ENCODE assay signal across 8 mouse cellular contexts in the genomic region with DNA sequence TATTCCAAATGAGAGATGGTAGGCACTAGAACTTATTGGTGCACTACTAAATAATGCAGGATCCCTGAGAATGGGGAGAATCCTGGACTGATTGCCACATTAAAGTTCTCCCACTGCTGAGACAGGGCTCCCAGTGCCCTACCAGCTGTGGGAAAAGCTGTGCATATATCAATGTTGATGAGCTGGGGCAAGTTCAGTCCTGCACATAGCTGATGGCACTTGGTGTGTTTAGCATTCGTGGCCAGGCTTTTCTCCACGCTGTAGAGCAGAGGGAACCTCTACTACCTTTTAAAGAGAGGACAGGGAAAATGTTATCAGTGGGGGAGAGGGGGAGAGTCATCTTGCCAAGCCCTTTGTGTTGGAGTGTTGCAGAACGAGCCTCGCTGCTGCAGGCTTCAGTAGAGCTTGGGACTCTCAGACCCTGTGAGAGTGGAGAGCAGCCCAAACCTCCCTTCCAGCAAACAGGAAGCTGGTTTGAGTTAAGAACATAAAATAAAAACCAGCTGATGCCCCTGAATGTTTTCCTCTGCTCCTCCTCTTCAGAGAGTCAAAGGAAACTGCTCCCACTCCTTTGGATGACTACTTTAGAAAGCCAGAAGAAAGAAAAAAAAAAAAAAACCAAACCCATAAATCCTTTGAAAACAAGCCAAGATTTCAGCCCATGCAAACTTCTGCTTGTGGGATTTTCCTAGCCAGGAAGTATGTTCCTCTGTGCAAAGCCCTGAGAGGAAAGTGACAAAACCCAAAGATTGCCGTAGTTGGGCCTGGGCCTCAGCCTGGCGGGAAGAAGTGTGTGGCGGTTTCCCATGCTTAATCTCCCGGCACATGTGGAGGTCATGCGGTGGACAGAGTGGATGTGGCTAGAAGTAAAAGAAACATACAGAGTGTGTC. TPM values are rescaled to one million over a fixed set of nuclear protein-coding genes. Genes with fewer than 3 reads are reported as not detected.
DNase-seq lines count a peak whose midpoint lies in the region; ATAC-seq lines count a peak whose summit lies in the region.

No protein-coding gene starts in this region.

- peaks cover 48% of the 10 kb centered on the region for H3K4me1 ChIP-seq in embryonic facial prominence, embryonic 15.5 days
- no peaks in the 10 kb centered on the region for H3K4me1 ChIP-seq in hindbrain, embryonic 11.5 days (replicated peaks; ENCODE audit: control insufficient read depth, insufficient read depth, low read length)
- H3K4me1 ChIP-seq in liver, embryonic 12.5 days = peaks cover 4% of the 10 kb centered on the region

- peak; percentile 74 for ATAC-seq in embryonic facial prominence, embryonic 15.5 days (ENCODE audit: insufficient number of reproducible peaks, low FRiP score, low TSS enrichment, low read depth)
- ATAC-seq in hindbrain, embryonic 11.5 days (ENCODE audit: low FRiP score) = no peak
- ATAC-seq in liver, embryonic 12.5 days = no peak

- H3K4me2 ChIP-seq in embryonic facial prominence, embryonic 15.5 days (replicated peaks) = peak overlapping the region; percentile 24; the same call in 1 of the 2 replicates
- no peak overlapping the region for H3K4me2 ChIP-seq in hindbrain, embryonic 11.5 days (replicated peaks; ENCODE audit: low read depth, low read length)
- H3K4me2 ChIP-seq in liver, embryonic 12.5 days = no peak overlapping the region

- H3K4me3 ChIP-seq in embryonic facial prominence, embryonic 15.5 days (replicated peaks) = no peak overlapping the region
- H3K4me3 ChIP-seq in hindbrain, embryonic 11.5 days (ENCODE audit: low read depth, low read length) = no peak overlapping the region
- H3K4me3 ChIP-seq in liver, embryonic 12.5 days = no peak overlapping the region

- peaks cover 15% of the 10 kb centered on the region for H3K36me3 ChIP-seq in embryonic facial prominence, embryonic 15.5 days
- H3K36me3 ChIP-seq in hindbrain, embryonic 11.5 days (ENCODE audit: control insufficient read depth, insufficient read depth, low read length) = no peaks in the 10 kb centered on the region
- H3K36me3 ChIP-seq in liver, embryonic 12.5 days = no peaks in the 10 kb centered on the region

- WGBS in embryonic facial prominence, embryonic 15.5 days = 13% methylated on average over 9 of the region's 9 CpGs
- 81% methylated on average over 9 of the region's 9 CpGs for WGBS in hindbrain, embryonic 11.5 days
- 57% methylated on average over 9 of the region's 9 CpGs for WGBS in liver, embryonic 12.5 days (ENCODE audit: insufficient replicate concordance)

- no peaks in the 10 kb centered on the region for H3K27me3 ChIP-seq in embryonic facial prominence, embryonic 15.5 days
- no peaks in the 10 kb centered on the region for H3K27me3 ChIP-seq in hindbrain, embryonic 11.5 days (ENCODE audit: control insufficient read depth, insufficient read depth, low read length)
- no peaks in the 10 kb centered on the region for H3K27me3 ChIP-seq in liver, embryonic 12.5 days (replicated peaks)

- peak; percentile 18 for DNase-seq in kidney, adult 18-20 months
- no peak for DNase-seq in kidney, adult 11 months
- peak; percentile 4 for DNase-seq in hindbrain, embryonic 11.5 days (ENCODE audit: low spot score)
- DNase-seq in thymus, postnatal 36 days = no peak
- DNase-seq in spleen, postnatal 14 days (ENCODE audit: low spot score in 2 of 2) = no peak
- no peak for DNase-seq in B cell, adult 2 months

- H3K9ac ChIP-seq in embryonic facial prominence, embryonic 15.5 days = no peak overlapping the region
- H3K9ac ChIP-seq in hindbrain, embryonic 11.5 days (ENCODE audit: low read depth, low read length) = no peak overlapping the region
- H3K9ac ChIP-seq in liver, embryonic 12.5 days = no peak overlapping the region

- H3K27ac ChIP-seq in embryonic facial prominence, embryonic 15.5 days (replicated peaks) = peak overlapping the region; percentile 96
- no peak overlapping the region; the same call in 1 of the 2 replicates for H3K27ac ChIP-seq in hindbrain, embryonic 11.5 days (ENCODE audit: low read depth, low read length)
- H3K27ac ChIP-seq in liver, embryonic 12.5 days = peak overlapping the region; percentile 34; the same call in 1 of the 2 replicates

- H3K9me3 ChIP-seq in embryonic facial prominence, embryonic 15.5 days (replicated peaks) = no peaks in the 10 kb centered on the region
- no peaks in the 10 kb centered on the region for H3K9me3 ChIP-seq in hindbrain, embryonic 11.5 days (ENCODE audit: control insufficient read depth, low read length)
- H3K9me3 ChIP-seq in liver, embryonic 12.5 days (replicated peaks) = no peaks in the 10 kb centered on the region

RNA-seq across cellular contexts. Expression of a gene that starts 23.1 kb away (rescaled TPM):
- polyA plus RNA-seq in embryonic facial prominence, embryonic 15.5 days (2015; fragmentation: Nextera tagmentation; extraction: Ambion mirVana) = 5.2 TPM in 2 replicates
- polyA plus RNA-seq in hindbrain, embryonic 11.5 days (2014; fragmentation: Nextera tagmentation; extraction: Ambion mirVana) = 3.2 and 4.4 TPM in 2 replicates
- 0.63 and 0.96 TPM in 2 replicates for polyA plus RNA-seq in liver, embryonic 12.5 days (2016; fragmentation: Nextera tagmentation; extraction: Ambion mirVana)

RNA-seq across cellular contexts. Expression of a gene that starts 31.6 kb away (rescaled TPM):
- 16.7 and 20.8 TPM in 2 replicates for polyA plus RNA-seq in embryonic facial prominence, embryonic 15.5 days (2015; fragmentation: Nextera tagmentation; extraction: Ambion mirVana)
- polyA plus RNA-seq in hindbrain, embryonic 11.5 days (2014; fragmentation: Nextera tagmentation; extraction: Ambion mirVana) = 22.2 and 25.4 TPM in 2 replicates
- polyA plus RNA-seq in liver, embryonic 12.5 days (2016; fragmentation: Nextera tagmentation; extraction: Ambion mirVana) = 8.5 and 9.7 TPM in 2 replicates

RNA-seq across cellular contexts. Expression of a gene that starts 31.7 kb away (rescaled TPM):
- polyA plus RNA-seq in embryonic facial prominence, embryonic 15.5 days (2015; fragmentation: Nextera tagmentation; extraction: Ambion mirVana) = 3.7 and 6.1 TPM in 2 replicates
- 3.1 and 5.3 TPM in 2 replicates for polyA plus RNA-seq in hindbrain, embryonic 11.5 days (2014; fragmentation: Nextera tagmentation; extraction: Ambion mirVana)
- 0.86 and 2.0 TPM in 2 replicates for polyA plus RNA-seq in liver, embryonic 12.5 days (2016; fragmentation: Nextera tagmentation; extraction: Ambion mirVana)

RNA-seq across cellular contexts. Expression of a gene that starts 37.6 kb away (rescaled TPM):
- polyA plus RNA-seq in embryonic facial prominence, embryonic 15.5 days (2015; fragmentation: Nextera tagmentation; extraction: Ambion mirVana) = 2.4 and 3.8 TPM in 2 replicates
- polyA plus RNA-seq in hindbrain, embryonic 11.5 days (2014; fragmentation: Nextera tagmentation; extraction: Ambion mirVana) = 1.6 and 2.5 TPM in 2 replicates
- 0.56 and 0.73 TPM in 2 replicates for polyA plus RNA-seq in liver, embryonic 12.5 days (2016; fragmentation: Nextera tagmentation; extraction: Ambion mirVana)

Comparison
In these comparisons a context has a peak if more than half of its experiments do, and no peak if none do; other contexts are left out.
1. DNase-seq: peak in kidney, adult 18-20 months (single experiment) and hindbrain, embryonic 11.5 days (single experiment); none in kidney, adult 11 months (single experiment), thymus, postnatal 36 days (0 of 2), spleen, postnatal 14 days (0 of 2) and B cell, adult 2 months (0 of 2).